Mouse (Mus musculus): Measurements from ENCODE around the gene Tgif2.
"Not testable (repeated sequence)": the region's sequence is repeated elsewhere in the genome, so short reads cannot be mapped to it uniquely, and the experiment has no call there.

Tgif2 gene

GRCm38 (mm10) chr2:156839319-156840191, at the start of gene Tgif2:
Tgif2 (plus strand) TSS chr2:156840007.
- DNase-seq: peak; percentile 65 to 68

DNA sequence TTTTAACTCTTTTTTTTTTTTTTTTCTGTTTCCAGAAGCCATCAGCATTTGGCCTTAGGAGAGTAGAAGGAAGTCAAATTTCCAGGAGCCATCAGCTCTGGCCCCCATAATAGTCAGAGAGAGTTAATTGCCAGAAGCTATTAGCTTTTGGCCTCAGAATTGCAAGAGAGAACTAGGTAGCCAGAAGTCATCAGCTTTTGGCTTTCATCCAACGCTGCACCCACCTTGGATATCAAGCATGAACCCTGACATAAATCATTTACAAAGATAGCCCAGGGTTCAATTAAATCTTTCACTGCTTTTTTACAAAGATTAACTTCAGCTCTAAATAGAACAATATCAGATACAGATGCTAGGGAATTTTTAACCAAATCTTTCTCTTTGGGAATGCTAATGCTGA, 41.3 kb upstream of the Tgif2 start:
- DNase-seq: no peak

DNA sequence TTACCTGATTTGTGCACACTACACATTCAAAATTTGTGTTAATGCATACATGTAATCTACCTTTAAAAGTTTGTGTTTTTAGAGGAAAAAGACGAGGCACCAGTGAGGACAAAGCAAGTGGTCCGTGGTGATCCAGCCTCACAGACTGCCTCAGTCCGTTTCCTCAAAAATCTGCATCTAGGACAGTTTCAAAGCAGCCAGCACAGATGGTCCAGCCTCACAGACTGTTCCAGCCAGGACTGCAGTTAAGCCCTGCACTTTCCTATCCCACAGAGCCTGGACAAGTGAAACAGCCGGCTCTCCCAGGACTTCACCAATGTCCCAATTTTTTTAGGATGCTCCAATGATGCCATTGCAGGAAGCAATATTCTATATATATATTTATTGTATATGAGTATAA, 38.8 kb upstream of the Tgif2 start:
- no peak for DNase-seq

GRCm38 (mm10) chr2:156802116-156802515, 37.7 kb upstream of the Tgif2 start:
- not testable (repeated sequence) for DNase-seq

DNA sequence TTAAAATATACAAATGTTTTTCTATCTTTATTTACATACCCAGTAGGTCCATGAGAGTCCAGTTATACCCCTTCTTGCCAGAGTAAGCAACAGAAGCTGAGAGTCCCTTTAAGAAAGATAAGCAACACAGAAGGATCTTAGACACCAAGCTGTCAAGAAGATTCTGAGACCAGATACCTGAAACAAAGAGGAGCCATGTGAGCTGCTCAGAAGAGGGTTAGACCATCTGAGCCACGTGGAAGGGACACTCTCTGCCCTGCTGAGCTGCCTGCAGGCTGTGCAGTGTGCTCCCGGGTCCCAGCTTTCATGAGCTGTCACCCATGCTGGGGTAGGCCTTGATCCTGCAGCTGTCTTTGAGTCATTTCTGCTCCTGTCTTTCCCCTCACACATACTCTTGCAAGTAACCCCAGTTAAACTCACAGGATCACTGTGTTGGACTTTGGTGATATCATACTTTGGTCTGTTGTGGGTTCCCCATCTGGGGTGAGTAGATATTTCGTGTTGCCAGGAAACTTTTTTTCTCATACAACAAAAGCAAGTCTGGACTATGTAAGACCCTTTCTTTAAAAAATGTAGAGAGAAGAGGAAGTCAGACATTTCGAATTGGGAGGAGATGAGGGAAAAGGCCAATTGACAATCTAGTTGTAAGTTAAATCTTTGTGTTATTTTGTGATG, 36.0 kb upstream of the Tgif2 start:
- no peak for DNase-seq

DNA sequence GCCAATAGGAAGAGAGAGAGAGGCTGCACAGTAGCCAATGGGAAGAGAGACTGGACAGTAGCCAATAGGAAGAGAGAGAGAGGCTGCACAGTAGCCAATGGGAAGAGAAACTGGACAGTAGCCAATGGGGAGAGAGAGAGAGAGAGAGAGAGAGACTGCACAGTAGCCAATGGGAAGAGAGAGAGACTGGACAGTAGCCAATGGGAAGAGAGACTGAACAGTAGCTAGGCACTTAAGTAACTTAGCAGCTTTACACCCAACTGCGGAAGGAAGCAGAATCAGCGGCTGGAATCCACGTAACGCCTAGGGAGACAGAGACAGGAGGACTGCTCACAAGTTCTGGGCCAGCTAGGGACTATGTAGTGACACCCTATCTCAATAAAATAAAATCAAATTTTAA, 35.2 kb upstream of the Tgif2 start:
- DNase-seq: no peak

DNA sequence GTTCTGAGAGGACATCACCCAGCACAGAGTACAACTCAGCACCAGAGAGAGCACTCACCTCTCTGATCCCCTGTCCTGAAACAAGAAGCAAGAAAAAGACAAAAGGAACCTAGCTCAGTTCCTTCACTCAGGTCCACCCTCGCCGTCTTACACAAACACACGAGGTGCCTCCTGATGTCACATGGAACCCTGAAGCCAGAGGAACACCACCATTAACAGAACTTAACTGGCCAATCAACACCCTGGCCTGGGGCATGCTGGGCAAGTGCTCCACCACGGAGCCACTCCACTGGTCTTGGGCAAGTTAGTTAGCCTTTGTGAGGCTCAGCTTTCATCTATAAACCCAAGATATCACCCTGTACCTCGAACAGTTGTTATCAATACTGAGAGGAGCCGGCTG, 32.9 kb upstream of the Tgif2 start:
- DNase-seq: no peak

- peak; percentile 9 to 60 for DNase-seq
These were observed 30.2 kb upstream of the Tgif2 start for GRCm38 (mm10) chr2:156809579-156809978.

DNA sequence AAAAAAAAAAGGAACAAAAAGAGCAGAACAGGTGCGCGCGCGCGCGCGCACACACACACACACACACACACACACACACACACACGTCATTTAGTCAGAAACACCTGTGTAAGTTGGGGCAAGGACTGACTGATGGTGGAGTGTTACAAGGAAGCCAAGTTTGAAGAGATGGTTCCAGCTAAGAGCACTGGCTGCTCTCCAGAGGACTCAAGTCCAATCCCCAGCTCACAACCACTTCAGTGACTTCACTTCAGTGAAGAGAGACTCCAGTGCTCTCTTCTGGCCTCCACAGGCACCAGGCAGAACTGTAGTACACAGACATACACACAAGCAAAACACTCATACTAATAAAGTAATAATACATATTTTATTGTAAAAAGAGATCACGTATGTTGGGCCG, 29.1 kb upstream of the Tgif2 start:
- DNase-seq: no peak

GRCm38 (mm10) chr2:156811556-156811955, 28.3 kb upstream of the Tgif2 start:
- DNase-seq: no peak

GRCm38 (mm10) chr2:156814344-156814801, 25.4 kb upstream of the Tgif2 start:
- DNase-seq: no peak

- no peak for DNase-seq
These were observed 24.9 kb upstream of the Tgif2 start for GRCm38 (mm10) chr2:156814893-156815292.

DNA sequence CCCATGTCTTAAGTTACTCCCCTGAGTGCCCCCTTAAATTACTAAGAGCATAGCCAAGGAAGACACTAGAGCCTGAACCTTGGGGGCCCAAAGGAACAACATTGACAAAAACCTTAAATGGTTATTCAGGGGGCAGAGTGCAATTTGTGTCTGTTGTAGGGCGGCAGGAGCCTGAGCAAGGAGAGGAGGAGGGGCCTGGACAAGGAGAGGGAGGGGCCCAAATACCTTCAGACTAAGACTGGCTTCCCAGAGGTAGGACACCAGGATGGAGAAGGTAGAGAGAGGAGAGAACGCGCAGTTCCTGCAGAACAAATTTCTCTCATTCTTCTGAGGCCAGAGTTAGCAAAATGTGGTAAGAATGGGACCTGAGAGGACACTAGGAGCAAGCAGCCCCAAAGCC, 24.4 kb upstream of the Tgif2 start:
- no peak for DNase-seq

DNA sequence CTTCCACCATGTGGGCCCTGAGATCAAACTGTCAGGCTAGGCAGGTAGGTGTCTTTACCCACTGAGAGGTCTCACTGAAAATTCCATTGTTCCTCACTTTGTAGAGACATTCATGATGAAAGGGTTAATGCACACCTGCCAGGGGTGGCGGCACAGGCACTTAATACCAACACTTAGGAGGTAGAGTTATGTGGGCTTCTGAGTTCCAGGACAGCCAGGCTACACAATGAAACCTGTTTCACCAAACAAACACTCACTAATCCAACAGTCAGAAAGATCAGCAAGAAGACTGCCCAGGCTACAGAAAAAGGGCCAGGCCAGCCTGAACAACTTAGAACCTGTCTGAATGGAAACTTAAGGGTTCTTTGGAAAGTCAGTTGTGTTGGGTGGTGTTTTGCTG, 23.7 kb upstream of the Tgif2 start:
- no peak for DNase-seq

DNA sequence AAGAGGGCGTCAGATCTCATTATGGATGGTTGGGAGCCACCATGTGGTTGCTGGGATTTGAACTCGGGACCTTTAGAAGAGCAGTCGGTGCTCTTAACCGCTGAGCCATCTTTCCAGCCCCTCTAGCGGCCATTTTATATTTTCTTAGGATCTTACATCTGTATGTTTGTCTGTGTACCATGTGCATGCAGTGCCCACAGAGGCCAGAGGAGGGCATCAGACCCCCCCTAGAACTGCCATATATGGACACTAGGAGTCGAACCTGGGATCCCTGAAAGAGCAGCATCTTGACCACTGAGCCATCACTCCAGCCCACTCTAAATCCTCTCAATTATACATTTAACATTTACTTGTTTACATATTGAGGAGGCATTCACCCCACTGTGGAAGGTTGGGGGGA, 14.7 kb upstream of the Tgif2 start:
- DNase-seq: not testable (repeated sequence)

DNA sequence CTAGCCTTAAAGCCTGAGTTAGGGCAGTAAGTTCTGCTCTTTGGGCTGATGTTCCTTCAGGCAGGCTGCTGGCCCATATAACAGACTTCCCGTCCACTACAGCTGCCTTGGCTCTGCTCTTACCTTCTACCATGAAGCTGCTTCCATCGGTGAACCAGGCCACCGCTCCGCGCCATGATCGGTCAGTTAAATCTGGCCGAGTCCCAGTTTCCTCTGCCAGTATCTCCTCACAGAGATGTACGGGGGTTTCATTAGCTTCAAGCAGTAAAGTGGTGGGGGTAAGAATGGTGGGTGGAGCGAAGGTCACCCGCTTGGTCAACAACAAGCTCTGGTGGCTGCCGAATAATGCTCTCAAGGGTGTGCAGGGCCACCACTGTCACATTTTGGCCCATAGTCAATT, 5.5 kb upstream of the Tgif2 start:
- DNase-seq: no peak

DNA sequence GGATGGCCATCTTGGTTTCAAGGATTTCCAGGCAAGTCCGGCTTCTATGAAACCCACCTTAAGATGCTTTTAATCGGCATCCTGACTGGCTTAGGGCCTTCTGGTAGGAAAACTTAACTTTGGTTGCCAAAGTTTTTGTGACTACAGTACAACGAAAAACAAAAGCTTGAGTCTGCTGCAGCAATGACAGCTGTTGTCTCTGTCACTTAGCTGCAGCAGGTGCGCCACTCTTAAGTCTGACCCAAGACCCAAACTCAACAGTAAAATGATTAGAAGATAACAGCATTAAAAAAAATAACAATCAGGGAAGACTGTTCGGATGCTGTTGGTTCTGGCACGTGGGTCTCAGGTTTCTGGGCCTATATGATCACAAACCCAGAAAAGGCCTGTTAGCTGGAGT, 968 bp upstream of the Tgif2 start:
- no peak for DNase-seq

DNA sequence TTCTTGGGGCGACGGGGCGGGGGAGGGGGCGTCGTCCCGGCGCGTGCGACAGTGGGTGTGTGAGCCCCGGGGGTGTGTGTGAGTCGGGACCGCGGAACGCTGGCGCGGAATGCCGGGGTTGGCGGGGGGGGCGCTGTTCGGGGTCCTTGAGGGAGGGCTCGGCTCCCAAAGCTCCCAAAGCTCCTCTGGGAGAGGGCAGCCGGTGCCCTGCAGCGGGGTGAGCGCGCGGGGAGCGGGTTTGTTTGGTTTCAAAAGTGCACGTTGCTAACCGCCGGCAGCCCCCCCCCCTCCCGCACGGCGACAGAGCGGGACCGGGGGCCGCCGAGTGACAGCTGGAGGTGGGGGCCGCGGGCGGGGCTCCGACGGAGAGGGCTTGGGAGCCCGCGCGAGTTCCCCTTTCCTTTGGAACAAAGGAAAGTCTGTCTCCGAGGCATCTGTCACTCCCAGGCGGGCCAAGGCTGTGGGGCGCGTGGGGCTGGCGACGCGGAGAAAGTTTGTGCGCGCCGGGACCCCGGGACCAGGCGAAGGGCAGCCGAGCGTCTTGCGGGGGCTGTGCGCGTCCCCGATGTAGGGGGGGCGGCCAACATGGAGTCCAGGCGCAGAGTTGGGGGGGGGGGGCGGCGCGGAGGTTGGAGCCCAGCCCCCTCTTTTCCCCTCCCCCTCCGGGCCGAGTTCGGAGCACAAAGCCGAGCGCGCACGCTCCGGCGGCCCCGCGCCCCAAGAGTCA, 657 bp downstream of the Tgif2 start:
- peak; percentile 13 to 33 for DNase-seq

DNA sequence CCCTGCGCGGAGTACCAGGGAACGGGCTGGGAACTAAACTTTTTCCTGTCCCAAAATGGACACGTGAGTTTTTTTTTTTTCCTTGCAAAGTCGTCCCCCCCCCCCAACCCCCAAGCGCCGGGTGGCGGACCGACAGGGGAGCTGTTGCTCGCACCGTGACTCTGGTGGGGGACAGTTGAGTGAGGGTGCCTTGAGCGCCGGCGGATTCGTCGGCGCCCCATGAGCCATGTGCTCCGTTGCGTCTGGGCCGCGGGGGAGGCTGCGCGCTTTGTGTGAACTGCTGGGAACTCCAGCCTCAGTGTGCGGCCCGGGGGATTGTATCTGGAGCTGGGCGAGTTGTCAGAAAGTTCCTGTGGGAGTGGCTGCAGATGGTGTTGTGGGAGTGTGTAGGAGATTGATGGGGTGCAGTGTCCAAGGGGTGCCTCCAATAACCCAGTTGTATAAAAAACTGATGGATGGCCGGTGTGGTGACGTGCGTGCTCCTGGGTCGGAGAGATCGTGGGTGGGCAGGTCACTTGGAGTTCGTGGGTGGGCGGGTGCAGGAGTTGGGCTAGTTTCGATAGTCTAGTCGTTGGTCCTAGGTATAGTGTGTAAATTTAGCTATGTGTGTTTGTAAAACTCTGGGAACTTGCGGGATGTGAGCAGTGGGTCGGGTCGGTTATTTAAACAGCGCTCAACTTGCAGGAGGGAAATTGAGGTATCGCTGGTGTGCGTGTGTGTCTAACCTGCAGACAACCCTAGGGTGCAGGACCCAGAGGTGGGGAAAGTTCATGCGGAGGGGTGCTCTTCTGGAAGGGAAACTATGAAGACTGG, 1.4 kb downstream of the Tgif2 start:
- peak; percentile 25 to 31 for DNase-seq

- peak; percentile 12 to 38 for DNase-seq
These were observed 2.3 kb downstream of the Tgif2 start for GRCm38 (mm10) chr2:156841841-156842706.

GRCm38 (mm10) chr2:156842711-156843110, 2.9 kb downstream of the Tgif2 start:
- no peak for DNase-seq

- no peak for DNase-seq
These were observed 3.5 kb downstream of the Tgif2 start for GRCm38 (mm10) chr2:156843331-156843730.

All from spleen, adult 18-20 months (tissue).